Mouse (Mus musculus) heart, postnatal 0 days (tissue): Measurements from ENCODE around the gene Clec10a. TPM values are rescaled to one million over a fixed set of nuclear protein-coding genes. Genes with fewer than 3 reads are reported as not detected.
A peak's percentile ranks its signal among the peaks of the same experiment; 100 is the strongest.

Source experiments
- ATAC-seq: fragments of 200-750 bp; cut with Nextera tagmentation; 2 replicates; pipeline ENCODE4 v1.8.0; 2017; ENCODE audit warnings: low read depth, moderate number of reproducible peaks, moderate library complexity; ENCODE audit not compliant: insufficient read depth
- DNase-seq: peaks from one replicate; pipeline ENCODE4 v3.0.0-alpha.2; 2016; ENCODE audit warnings: low spot score
- H3K27ac ChIP-seq: fragments of 300-500 bp; sonication (generic); 2 replicates; pipeline ENCODE4 v1.5.1; 2014; ENCODE audit warnings: low read depth, mild to moderate bottlenecking
- H3K27me3 ChIP-seq: fragments of 300-500 bp; sonication (generic); 2 replicates; pipeline ENCODE4 v1.6.1; 2014; ENCODE audit warnings: low read length, mixed read lengths; ENCODE audit not compliant: control insufficient read depth, insufficient read depth
- H3K36me3 ChIP-seq: fragments of 300-500 bp; sonication (generic); replicated peaks from 2 replicates; pipeline ENCODE4 v1.6.1; 2014; ENCODE audit warnings: low read length, mixed read lengths; ENCODE audit not compliant: control insufficient read depth, insufficient read depth
- H3K4me1 ChIP-seq: fragments of 300-500 bp; sonication (generic); 2 replicates; pipeline ENCODE4 v1.6.1; 2014; ENCODE audit warnings: antibody characterized with exemption; ENCODE audit not compliant: control insufficient read depth, insufficient read depth
- H3K4me2 ChIP-seq: fragments of 300-500 bp; sonication (generic); 2 replicates; pipeline ENCODE4 v1.6.1; 2014; ENCODE audit warnings: low read depth, mild to moderate bottlenecking, low read length, moderate library complexity
- H3K4me3 ChIP-seq: fragments of 300-500 bp; sonication (generic); 2 replicates; pipeline ENCODE4 v1.5.1; 2014; ENCODE audit warnings: low read depth, low read length
- H3K9ac ChIP-seq: fragments of 300-500 bp; sonication (generic); replicated peaks from 2 replicates; pipeline ENCODE4 v1.6.1; 2014; ENCODE audit warnings: low read depth, low read length, mixed read lengths
- H3K9me3 ChIP-seq: fragments of 300-500 bp; sonication (generic); replicated peaks from 2 replicates; pipeline ENCODE4 v1.6.1; 2016; ENCODE audit warnings: low read length; ENCODE audit not compliant: control insufficient read depth
- CTCF ChIP-seq: IDR thresholded peaks from 2 replicates; pipeline ENCODE4 v1.5.1; 2016; ENCODE audit warnings: antibody characterized with exemption, control low read depth, low read depth
- EP300 ChIP-seq: IDR thresholded peaks from 2 replicates; pipeline ENCODE4 v1.6.1; 2016; ENCODE audit warnings: antibody characterized with exemption, low read depth
- WGBS: fragments of 180-500 bp; shearing (Covaris S2); extraction: QIAGEN DNeasy Blood & Tissue Kit; methylation state at CpG from one replicate; pipeline ENCODE4 v1.1.7; 2014; 5-methylcytosine and 5-hydroxymethylcytosine counted together
- polyA plus RNA-seq: library from polyadenylated mRNA; unstranded; fragments of >200 nt; fragmentation: Nextera tagmentation; extraction: Ambion mirVana; gene quantifications from 2 replicates; pipeline ENCODE4 v1.2.1, GENCODE M21; 2015
- total RNA-seq: library from RNA; depleted of rRNA; stranded (reverse); fragments of >200 nt; gene quantifications from 2 replicates; pipeline ENCODE4 v1.2.3, GENCODE M21; 2014; ENCODE audit warnings: low replicate concordance

The Clec10a gene
- total and polyA plus RNA-seq, 2 experiments from 2014 or later: 0.45 TPM; not detected in 1

- Histone ChIP-seq H3K36me3 (no peaks in the 10 kb centered on the region), H3K27me3 (no peaks in the 10 kb centered on the region), H3K9ac (no peak overlapping the region), H3K4me1 (no peaks in the 10 kb centered on the region), H3K27ac (no peak overlapping the region), H3K9me3 (no peaks in the 10 kb centered on the region), H3K4me2 (no peak overlapping the region), H3K4me3 (no peak overlapping the region)
- TF ChIP-seq EP300: no peak
- ATAC-seq: no peak
- no peak for DNase-seq
- WGBS: 74% methylated on average over 11 of the region's 11 CpGs
These were observed 22.3 kb downstream of the Clec10a start for GRCm38 (mm10) chr11:70178311-70178710.

DNA sequence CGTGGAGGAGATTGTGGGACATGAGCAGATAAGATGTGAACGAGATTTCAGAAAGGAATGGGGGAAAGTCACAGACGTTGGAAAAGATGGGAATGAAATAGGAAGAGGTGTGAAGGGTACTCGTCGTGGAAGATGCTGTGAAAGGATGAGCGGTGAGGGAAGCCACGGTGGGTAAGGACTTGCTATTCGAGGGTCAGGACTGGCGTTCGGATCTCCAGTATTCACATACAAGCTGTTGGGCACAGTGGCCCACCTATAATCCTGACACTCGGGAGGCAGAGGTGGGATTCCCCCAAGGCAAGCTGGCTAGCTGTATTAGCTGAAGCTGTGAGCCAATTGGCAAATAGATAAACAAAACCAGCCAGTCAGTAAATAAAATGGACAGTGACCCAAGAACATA lies 22.8 kb downstream of the Clec10a start:
- no peaks in the 10 kb centered on the region for H3K9me3 ChIP-seq
- H3K4me3 ChIP-seq: no peak overlapping the region
- no peaks in the 10 kb centered on the region for H3K4me1 ChIP-seq
- TF ChIP-seq CTCF (no peak), EP300 (no peak)
- no peaks in the 10 kb centered on the region for H3K36me3 ChIP-seq
- DNase-seq: no peak
- no peak for ATAC-seq
- H3K27me3 ChIP-seq: no peaks in the 10 kb centered on the region
- no peak overlapping the region for H3K27ac ChIP-seq
- H3K9ac ChIP-seq: no peak overlapping the region
- H3K4me2 ChIP-seq: no peak overlapping the region
- whole genome bisulfite sequencing: 74% methylated on average over 11 of the region's 11 CpGs

GRCm38 (mm10) chr11:70179401-70179800 lies 23.4 kb downstream of the Clec10a start:
- Histone ChIP-seq H3K9ac (no peak overlapping the region), H3K4me2 (no peak overlapping the region), H3K27ac (no peak overlapping the region), H3K4me3 (no peak overlapping the region), H3K9me3 (no peaks in the 10 kb centered on the region), H3K36me3 (no peaks in the 10 kb centered on the region), H3K27me3 (no peaks in the 10 kb centered on the region), H3K4me1 (no peaks in the 10 kb centered on the region)
- DNase-seq: peak; percentile 14
- TF ChIP-seq CTCF: peak; percentile 48
- no peak for TF ChIP-seq EP300
- ATAC-seq: no peak
- 34% methylated on average over 14 of the region's 14 CpGs for WGBS

GRCm38 (mm10) chr11:70180496-70180895 lies 24.5 kb downstream of the Clec10a start:
- H3K9me3 ChIP-seq: no peaks in the 10 kb centered on the region
- 85% methylated on average over 4 of the region's 4 CpGs for WGBS
- H3K36me3 ChIP-seq: no peaks in the 10 kb centered on the region
- H3K4me2 ChIP-seq: no peak overlapping the region
- TF ChIP-seq EP300: no peak
- TF ChIP-seq CTCF: no peak
- ATAC-seq: no peak
- H3K4me3 ChIP-seq: no peak overlapping the region
- no peaks in the 10 kb centered on the region for H3K4me1 ChIP-seq
- no peak for DNase-seq
- no peaks in the 10 kb centered on the region for H3K27me3 ChIP-seq
- no peak overlapping the region for H3K9ac ChIP-seq
- H3K27ac ChIP-seq: no peak overlapping the region

DNA sequence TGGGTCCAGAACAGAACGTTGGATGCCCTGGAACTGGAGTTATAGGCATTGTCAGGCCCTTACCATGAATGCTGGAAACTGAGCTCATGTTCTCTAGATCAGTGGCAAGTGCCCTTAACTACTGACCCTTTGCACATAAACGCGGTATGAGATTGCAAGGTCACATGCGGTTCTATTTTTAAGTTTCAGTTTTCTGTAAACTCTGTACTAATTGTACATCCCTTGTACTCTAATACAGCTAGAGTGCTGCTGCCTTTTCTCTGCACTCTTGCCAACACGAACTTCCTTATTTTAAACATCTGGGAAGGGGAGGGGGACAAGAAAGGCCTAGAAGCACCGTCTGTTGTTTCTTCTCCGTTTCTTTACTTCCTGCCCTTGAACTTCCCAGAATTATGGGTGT lies 29.1 kb downstream of the Clec10a start:
- no peaks in the 10 kb centered on the region for H3K27me3 ChIP-seq
- no peak overlapping the region for H3K4me3 ChIP-seq
- ATAC-seq (no peak), DNase-seq (no peak)
- no peaks in the 10 kb centered on the region for H3K4me1 ChIP-seq
- WGBS: 61% methylated on average over 7 of the region's 7 CpGs
- no peaks in the 10 kb centered on the region for H3K36me3 ChIP-seq
- no peak overlapping the region for H3K9ac ChIP-seq
- TF ChIP-seq EP300: no peak
- TF ChIP-seq CTCF: no peak
- no peak overlapping the region for H3K4me2 ChIP-seq
- no peaks in the 10 kb centered on the region for H3K9me3 ChIP-seq
- no peak overlapping the region for H3K27ac ChIP-seq

DNA sequence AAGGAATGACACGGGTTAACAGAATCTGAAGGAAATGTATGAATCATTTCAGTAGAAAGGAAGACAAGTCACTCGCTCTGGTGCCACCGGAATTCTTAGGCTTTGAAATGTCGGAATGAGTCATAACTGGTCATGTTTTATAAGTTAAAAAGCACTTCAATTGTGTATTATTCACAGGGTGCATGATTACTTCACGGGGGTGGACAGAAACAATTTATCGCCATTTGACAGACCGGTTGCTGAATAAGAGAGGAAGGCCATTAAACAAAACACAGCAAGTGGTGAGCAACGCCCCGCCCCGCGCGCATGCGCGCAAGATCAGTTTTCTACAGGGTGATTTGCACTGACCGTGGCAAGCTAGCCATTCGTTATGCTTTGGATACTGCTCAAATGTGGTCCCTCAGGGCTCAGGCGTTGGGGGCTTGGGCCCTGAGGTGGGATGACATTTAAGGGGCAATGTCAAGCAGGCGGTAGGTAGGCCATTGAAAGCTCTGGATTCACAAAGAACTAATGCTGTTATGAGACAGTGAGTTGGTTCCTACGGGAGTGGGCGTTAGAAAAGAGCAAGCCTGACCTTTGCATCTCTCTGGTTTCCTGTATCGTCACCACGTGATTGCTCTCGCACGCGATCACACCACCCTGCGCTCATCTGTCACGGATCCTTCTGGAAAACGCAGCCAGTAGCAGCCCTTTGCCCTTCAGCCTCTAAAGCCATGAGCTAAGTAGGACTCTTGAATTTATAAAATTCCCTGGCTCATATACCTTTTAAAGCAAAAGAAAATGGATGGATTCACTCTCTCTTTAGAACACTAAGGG lies 33.5 kb downstream of the Clec10a start:
- no peak overlapping the region for H3K27ac ChIP-seq
- no peak overlapping the region; the same call in 1 of the 2 replicates for H3K4me2 ChIP-seq
- TF ChIP-seq CTCF (no peak), EP300 (no peak)
- H3K9me3 ChIP-seq: no peaks in the 10 kb centered on the region
- H3K36me3 ChIP-seq: no peaks in the 10 kb centered on the region
- H3K4me1 ChIP-seq: no peaks in the 10 kb centered on the region
- H3K27me3 ChIP-seq: no peaks in the 10 kb centered on the region
- H3K4me3 ChIP-seq: no peak overlapping the region
- no peak overlapping the region for H3K9ac ChIP-seq
- ATAC-seq (no peak), DNase-seq (no peak)
- WGBS: 75% methylated on average over 28 of the region's 28 CpGs
